Mouse (Mus musculus) thymus, adult 2 months (tissue): ENCODE measurements around the gene Eva1a.

Experiments used
- CTCF ChIP-seq: fragments of 200-500 bp; IDR thresholded peaks from 2 replicates; pipeline ENCODE4 v1.5.1; 2012; ENCODE audit warnings: mild to moderate bottlenecking, control low read depth, low read length, moderate library complexity, borderline replicate concordance; ENCODE audit not compliant: control insufficient read depth, poor library complexity, insufficient read depth; ENCODE audit errors: extremely low read depth
- POLR2A ChIP-seq: fragments of 200-500 bp; IDR thresholded peaks from 2 replicates; pipeline ENCODE4 v1.6.1; 2012; ENCODE audit warnings: mild to moderate bottlenecking, low read length, control low read depth, moderate library complexity; ENCODE audit not compliant: control insufficient read depth, poor library complexity, insufficient read depth; ENCODE audit errors: extremely low read depth

- TF ChIP-seq POLR2A (no peak), CTCF (no peak)
These were observed 25.8 kb downstream of the Eva1a start for GRCm38 (mm10) chr6:82066515-82067081.
